Comparison of ENCODE assay signal across 8 mouse cellular contexts in genomic region chr5:130171423-130171954, GRCm38 (mm10). TPM values are rescaled to one million over a fixed set of nuclear protein-coding genes. Genes with fewer than 3 reads are reported as not detected.
DNase-seq lines count a peak whose midpoint lies in the region; ATAC-seq and TF ChIP-seq lines count a peak whose summit lies in the region.

Gene Rabgef1, plus strand, starts transcription at chr5:130171798.

- DNase-seq in heart, postnatal 0 days (ENCODE audit: low spot score), result peak; percentile 93
- DNase-seq in kidney, postnatal 36 days, result peak; percentile 94 to 96
- peak; percentile 75 to 80 (median 79) for DNase-seq in liver, embryonic 14.5 days (ENCODE audit: low read depth in 3 of 3, low spot score in 3 of 3)
- peak; percentile 97 for DNase-seq in neural tube, embryonic 10.5 days (ENCODE audit: extremely low spot score, low spot score)

- peaks cover 47% of the 10 kb centered on the region for H3K4me1 ChIP-seq in E14TG2a.4 (replicated peaks; ENCODE audit: low read depth, low read length)
- peaks cover 19% of the 10 kb centered on the region for H3K4me1 ChIP-seq in forebrain, embryonic 13.5 days
- peaks cover 15% of the 10 kb centered on the region for H3K4me1 ChIP-seq in heart, postnatal 0 days (ENCODE audit: control insufficient read depth, insufficient read depth)
- peaks cover 38 to 42% of the 10 kb centered on the region in 2 experiments for H3K4me1 ChIP-seq in liver, embryonic 14.5 days (replicated peaks; ENCODE audit: control insufficient read depth in 2 of 2, insufficient read depth in 2 of 2, low read length in 1 of 2)
- H3K4me1 ChIP-seq in stomach, embryonic 15.5 days, result peaks cover 12% of the 10 kb centered on the region

- H3K27me3 ChIP-seq in E14TG2a.4 (ENCODE audit: insufficient read depth, low read length), result no peaks in the 10 kb centered on the region
- no peaks in the 10 kb centered on the region for H3K27me3 ChIP-seq in forebrain, embryonic 13.5 days
- H3K27me3 ChIP-seq in heart, postnatal 0 days (ENCODE audit: control insufficient read depth, insufficient read depth, low read length), result no peaks in the 10 kb centered on the region
- H3K27me3 ChIP-seq in liver, embryonic 14.5 days (ENCODE audit: control insufficient read depth, insufficient read depth, low read length), result no peaks in the 10 kb centered on the region
- H3K27me3 ChIP-seq in stomach, embryonic 15.5 days (replicated peaks), result no peaks in the 10 kb centered on the region

- TF ChIP-seq CTCF in E14TG2a.4 (conservative IDR thresholded peaks at IDR 0.05; ENCODE audit: low read length), result no peak
- TF ChIP-seq CTCF in heart, postnatal 0 days (IDR thresholded peaks at IDR 0.05; ENCODE audit: low read depth), result no peak
- TF ChIP-seq CTCF in liver, embryonic 14.5 days (IDR thresholded peaks at IDR 0.05; ENCODE audit: low read depth), result no peak; the same call in 1 of the 2 replicates

- H3K9ac ChIP-seq in forebrain, embryonic 13.5 days, result peak within 1 kb of the TSS; percentile 94
- peak within 1 kb of the TSS; percentile 81 for H3K9ac ChIP-seq in heart, postnatal 0 days (replicated peaks; ENCODE audit: low read depth, low read length)
- H3K9ac ChIP-seq in liver, embryonic 14.5 days (replicated peaks), result peak within 1 kb of the TSS; percentile 92
- peak within 1 kb of the TSS; percentile 72 for H3K9ac ChIP-seq in stomach, embryonic 15.5 days

- peak within 1 kb of the TSS; percentile 96 for H3K4me3 ChIP-seq in E14TG2a.4 (replicated peaks; ENCODE audit: low read length)
- peak within 1 kb of the TSS; percentile 91 for H3K4me3 ChIP-seq in forebrain, embryonic 13.5 days
- peak within 1 kb of the TSS; percentile 74 for H3K4me3 ChIP-seq in heart, postnatal 0 days (ENCODE audit: low read depth, low read length)
- H3K4me3 ChIP-seq in liver, embryonic 14.5 days (ENCODE audit: insufficient read depth in 1 of 2, low read depth in 2 of 2, low read length in 2 of 2), result peak within 1 kb of the TSS; percentile 86 to 99
- peak within 1 kb of the TSS; percentile 92 for H3K4me3 ChIP-seq in stomach, embryonic 15.5 days (replicated peaks)

- peak within 1 kb of the TSS; percentile 68 for H3K4me2 ChIP-seq in forebrain, embryonic 13.5 days
- peak within 1 kb of the TSS; percentile 74 for H3K4me2 ChIP-seq in heart, postnatal 0 days (ENCODE audit: low read depth, low read length)
- H3K4me2 ChIP-seq in liver, embryonic 14.5 days (ENCODE audit: low read depth), result peak within 1 kb of the TSS; percentile 90
- peak within 1 kb of the TSS; percentile 58 for H3K4me2 ChIP-seq in stomach, embryonic 15.5 days

- H3K27ac ChIP-seq in forebrain, embryonic 13.5 days, result peak within 1 kb of the TSS; percentile 70
- H3K27ac ChIP-seq in heart, postnatal 0 days (ENCODE audit: low read depth), result peak within 1 kb of the TSS; percentile 97
- peak within 1 kb of the TSS; percentile 98 for H3K27ac ChIP-seq in liver, embryonic 14.5 days
- H3K27ac ChIP-seq in stomach, embryonic 15.5 days, result peak within 1 kb of the TSS; percentile 88

- peak; percentile 90 for ATAC-seq in cerebellum, adult (ENCODE audit: insufficient number of reproducible peaks, low FRiP score, low TSS enrichment)
- peak; percentile 96 for ATAC-seq in forebrain, embryonic 13.5 days
- peak; percentile 96 for ATAC-seq in heart, postnatal 0 days (ENCODE audit: insufficient read depth, low read depth)
- peak; percentile 89 for ATAC-seq in liver, embryonic 14.5 days (ENCODE audit: insufficient read depth)
- ATAC-seq in stomach, embryonic 15.5 days (ENCODE audit: insufficient read depth, low FRiP score, low read depth), result peak; percentile 95

- WGBS in forebrain, embryonic 13.5 days, result under 1% methylated on average over 44 of the region's 62 CpGs
- WGBS in heart, postnatal 0 days, result 1% methylated on average over 52 of the region's 62 CpGs
- WGBS in liver, embryonic 14.5 days (ENCODE audit: insufficient replicate concordance), result under 1% methylated on average over 61 of the region's 62 CpGs
- WGBS in stomach, embryonic 15.5 days, result under 1% methylated on average over 52 of the region's 62 CpGs

- TF ChIP-seq EP300 in heart, postnatal 0 days (IDR thresholded peaks at IDR 0.05; ENCODE audit: low read depth), result peak; percentile 72; the same call in 1 of the 2 replicates
- TF ChIP-seq EP300 in liver, embryonic 14.5 days (IDR thresholded peaks at IDR 0.05; ENCODE audit: low read depth), result peak; percentile 58; the same call in 1 of the 2 replicates

- H3K36me3 ChIP-seq in E14TG2a.4 (ENCODE audit: insufficient read depth, low read length), result no peaks in the 10 kb centered on the region
- H3K36me3 ChIP-seq in forebrain, embryonic 13.5 days (ENCODE audit: poor library complexity, severe bottlenecking), result no peaks in the 10 kb centered on the region
- no peaks in the 10 kb centered on the region for H3K36me3 ChIP-seq in heart, postnatal 0 days (replicated peaks; ENCODE audit: control insufficient read depth, insufficient read depth, low read length)
- no peaks in the 10 kb centered on the region for H3K36me3 ChIP-seq in liver, embryonic 14.5 days (replicated peaks; ENCODE audit: control insufficient read depth, insufficient read depth, low read depth)
- H3K36me3 ChIP-seq in stomach, embryonic 15.5 days, result no peaks in the 10 kb centered on the region

- H3K9me3 ChIP-seq in E14TG2a.4 (ENCODE audit: low read length), result peaks cover 5% of the 10 kb centered on the region
- H3K9me3 ChIP-seq in forebrain, embryonic 13.5 days (replicated peaks), result no peaks in the 10 kb centered on the region
- no peaks in the 10 kb centered on the region for H3K9me3 ChIP-seq in heart, postnatal 0 days (replicated peaks; ENCODE audit: control insufficient read depth, low read length)
- no peaks in the 10 kb centered on the region for H3K9me3 ChIP-seq in liver, embryonic 14.5 days (ENCODE audit: control insufficient read depth, low read length)
- no peaks in the 10 kb centered on the region for H3K9me3 ChIP-seq in stomach, embryonic 15.5 days

RNA-seq across cellular contexts. Expression of gene Rabgef1, which starts in this region (rescaled TPM):
- 32.8 and 34.6 TPM in 2 replicates for polyA plus RNA-seq in forebrain, embryonic 13.5 days (2015; fragmentation: Nextera tagmentation; extraction: Ambion mirVana)
- total RNA-seq in heart, postnatal 0 days (2014; rRNA removed; ENCODE audit: low replicate concordance), result 4.6 and 17.5 TPM in 2 replicates
- 16.7 and 19.8 TPM in 2 replicates for polyA plus RNA-seq in heart, postnatal 0 days (2015; fragmentation: Nextera tagmentation; extraction: Ambion mirVana)
- polyA plus RNA-seq in liver, embryonic 14.5 days (2012; rRNA removed), result 9.9 and 13.7 TPM in 2 replicates
- 19.7 and 23.9 TPM in 2 replicates for polyA plus RNA-seq in liver, embryonic 14.5 days (2014; fragmentation: Nextera tagmentation; extraction: Ambion mirVana)
- 26.6 and 29.2 TPM in 2 replicates for polyA plus RNA-seq in stomach, embryonic 15.5 days (2015; fragmentation: Nextera tagmentation; extraction: Ambion mirVana)

Comparison
In these comparisons a context has a peak if more than half of its experiments do, and no peak if none do; other contexts are left out.
1. Peak in every context shown above with its lines: DNase-seq, ATAC-seq, H3K4me3 ChIP-seq and H3K27ac ChIP-seq.